Mouse (Mus musculus) stomach, postnatal 0 days (tissue): ENCODE results near the gene Acads.

Source experiments
- CTCF ChIP-seq: IDR thresholded peaks from 2 replicates; pipeline ENCODE4 v1.5.1; 2016; ENCODE audit warnings: antibody characterized with exemption, low read depth, mild to moderate bottlenecking, moderate library complexity
- EP300 ChIP-seq: optimal IDR thresholded peaks from 2 replicates; pipeline ENCODE3; 2016; ENCODE audit warnings: antibody characterized with exemption

DNA sequence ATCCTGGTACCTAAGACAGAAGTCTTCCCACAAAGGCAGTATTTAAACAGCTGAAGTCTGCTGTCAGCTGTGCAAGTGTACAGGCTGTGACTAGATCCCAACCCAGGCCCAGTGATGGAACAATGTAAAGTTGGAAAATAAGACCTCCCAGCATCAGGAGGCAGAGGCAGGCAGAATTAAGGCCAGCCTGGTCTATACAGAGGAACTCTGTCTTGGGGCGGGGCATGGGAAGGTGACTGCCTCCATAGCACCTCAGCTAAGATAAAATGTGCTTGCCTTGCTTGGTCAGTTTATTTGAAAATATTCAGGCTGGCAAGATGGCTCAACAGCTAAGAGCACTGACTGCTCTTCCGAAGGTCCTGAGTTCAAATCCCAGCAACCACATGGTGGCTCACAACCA is 48.7 kb downstream of the Acads start:
- TF ChIP-seq CTCF (no peak), EP300 (no peak)
